Mouse (Mus musculus) kidney, embryonic 15.5 days (tissue): ENCODE data around the gene Slc9a6. TPM values are rescaled to one million over a fixed set of nuclear protein-coding genes. Genes with fewer than 3 reads are reported as not detected.

Experiments used
- ATAC-seq: fragments of 200-750 bp; cut with Nextera tagmentation; replicated peaks from 2 replicates; pipeline ENCODE4 v1.8.0; 2017; ENCODE audit warnings: moderate TSS enrichment; ENCODE audit not compliant: low FRiP score
- H3K27ac ChIP-seq: fragments of 300-500 bp; sonication (generic); 2 replicates; pipeline ENCODE4 v1.5.1; 2015; ENCODE audit warnings: mild to moderate bottlenecking, inconsistent platforms
- H3K27me3 ChIP-seq: fragments of 300-500 bp; sonication (generic); 2 replicates; pipeline ENCODE4 v1.6.1; 2015; ENCODE audit warnings: inconsistent platforms
- H3K36me3 ChIP-seq: fragments of 300-500 bp; sonication (generic); 2 replicates; pipeline ENCODE4 v1.6.1; 2015; ENCODE audit warnings: inconsistent platforms
- H3K4me1 ChIP-seq: fragments of 300-500 bp; sonication (generic); 2 replicates; pipeline ENCODE4 v1.6.1; 2015; ENCODE audit warnings: inconsistent platforms
- H3K4me2 ChIP-seq: fragments of 300-500 bp; sonication (generic); 2 replicates; pipeline ENCODE4 v1.6.1; 2015; ENCODE audit warnings: moderate library complexity, mild to moderate bottlenecking, inconsistent platforms
- H3K4me3 ChIP-seq: fragments of 300-500 bp; sonication (generic); replicated peaks from 2 replicates; pipeline ENCODE4 v1.5.1; 2015; ENCODE audit warnings: mild to moderate bottlenecking, inconsistent platforms
- H3K9ac ChIP-seq: fragments of 300-500 bp; sonication (generic); 2 replicates; pipeline ENCODE4 v1.6.1; 2015; ENCODE audit warnings: mild to moderate bottlenecking, inconsistent platforms
- H3K9me3 ChIP-seq: fragments of 300-500 bp; sonication (generic); replicated peaks from 2 replicates; pipeline ENCODE4 v1.6.1; 2016; ENCODE audit warnings: inconsistent platforms
- WGBS: fragments of 180-500 bp; shearing (Covaris S2); methylation state at CpG from one replicate; pipeline ENCODE4 v1.1.7; 2015; ENCODE audit warnings: mixed read lengths; 5-methylcytosine and 5-hydroxymethylcytosine counted together
- microRNA-seq: library from miRNA; unstranded; fragments of <30 nt; microRNA quantifications from one replicate; pipeline ENCODE4, GENCODE M21; 2016
- polyA plus RNA-seq: library from polyadenylated mRNA; unstranded; fragments of >200 nt; fragmentation: Nextera tagmentation; extraction: Ambion mirVana; gene quantifications from 2 replicates; pipeline ENCODE4 v1.2.1, GENCODE M21; 2015

Slc9a6 gene
- polyA plus RNA-seq, 1 experiment from 2014 or later: 11.8 TPM

GRCm38 (mm10) chrX:56703965-56704562 lies 94.5 kb downstream of the Slc9a6 start:
- Histone ChIP-seq H3K27ac (no peak overlapping the region), H3K9ac (no peak overlapping the region), H3K4me3 (no peak overlapping the region), H3K27me3 (0 out of 2 replicates have a peak, but pooled peaks cover 3% of the 10 kb centered on the region), H3K4me2 (no peak overlapping the region), H3K9me3 (no peaks in the 10 kb centered on the region), H3K36me3 (no peaks in the 10 kb centered on the region), H3K4me1 (no peaks in the 10 kb centered on the region)
- WGBS: 72% methylated on average over 8 of the region's 8 CpGs
- no peak for ATAC-seq

GRCm38 (mm10) chrX:56708592-56709370 lies 99.2 kb downstream of the Slc9a6 start:
- 76% methylated on average over 6 of the region's 6 CpGs for WGBS
- H3K36me3 ChIP-seq: no peaks in the 10 kb centered on the region
- H3K9me3 ChIP-seq: no peaks in the 10 kb centered on the region
- H3K4me2 ChIP-seq: no peak overlapping the region
- H3K27me3 ChIP-seq: peaks cover 4% of the 10 kb centered on the region; the same call in 1 of the 2 replicates
- H3K9ac ChIP-seq: no peak overlapping the region
- H3K4me1 ChIP-seq: no peaks in the 10 kb centered on the region
- H3K4me3 ChIP-seq: no peak overlapping the region
- no peak for ATAC-seq
- no peak overlapping the region for H3K27ac ChIP-seq

DNA sequence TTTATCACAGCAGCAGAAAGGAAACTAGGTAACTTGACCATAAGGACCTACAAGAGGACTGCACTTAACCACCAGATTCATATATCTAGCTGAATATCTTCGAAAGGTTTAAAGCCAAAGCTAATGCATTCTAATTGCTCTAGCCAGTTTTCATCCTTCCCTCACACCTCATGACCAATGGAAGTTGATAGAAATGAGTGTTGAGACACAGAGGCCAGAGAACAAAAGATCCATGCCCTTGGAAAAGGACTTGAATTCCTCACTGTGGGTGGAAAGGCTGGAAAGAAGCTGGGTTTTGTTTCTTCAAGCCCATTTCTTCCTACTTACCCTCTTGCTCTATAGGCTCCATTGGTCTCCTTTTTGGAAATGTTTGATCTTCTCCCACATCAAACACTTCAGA lies 101.0 kb downstream of the Slc9a6 start:
- Histone ChIP-seq H3K4me1 (no peaks in the 10 kb centered on the region), H3K27me3 (peaks cover 4% of the 10 kb centered on the region; the same call in 1 of the 2 replicates), H3K27ac (no peak overlapping the region), H3K4me2 (no peak overlapping the region), H3K4me3 (no peak overlapping the region), H3K36me3 (no peaks in the 10 kb centered on the region), H3K9ac (no peak overlapping the region), H3K9me3 (no peaks in the 10 kb centered on the region)
- WGBS: 84% methylated on average over 1 of the region's 1 CpGs
- no peak for ATAC-seq

DNA sequence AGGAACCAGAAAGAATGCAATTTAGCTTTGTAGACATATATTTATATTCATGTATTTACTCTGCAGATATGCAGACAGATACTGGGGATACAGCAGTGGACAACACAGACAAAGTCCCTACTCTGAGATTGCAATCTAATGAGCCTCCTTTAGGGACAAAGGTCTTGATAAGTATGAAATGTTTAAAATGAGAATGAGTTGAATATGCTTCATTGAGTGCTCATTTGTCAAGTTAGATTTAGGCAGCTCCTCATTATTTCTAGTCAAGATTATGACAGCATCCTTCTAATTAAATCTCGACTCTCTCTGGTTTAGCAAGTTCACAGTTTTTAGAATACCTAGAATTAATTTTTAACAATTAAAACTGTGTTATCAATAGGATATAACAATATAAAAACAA lies 103.1 kb downstream of the Slc9a6 start:
- 73% methylated on average over 1 of the region's 1 CpGs for WGBS
- Histone ChIP-seq H3K4me2 (no peak overlapping the region), H3K27ac (no peak overlapping the region), H3K9me3 (no peaks in the 10 kb centered on the region), H3K4me3 (no peak overlapping the region), H3K9ac (no peak overlapping the region), H3K4me1 (no peaks in the 10 kb centered on the region), H3K36me3 (no peaks in the 10 kb centered on the region), H3K27me3 (peaks cover 4% of the 10 kb centered on the region; the same call in 1 of the 2 replicates)
- ATAC-seq: no peak

Small RNAs within 50 kb of the gene (microRNA-seq; reads per million reads assigned to microRNA genes)
- gene Mir5116: not detected

Other genes with a start within 250 kb of the Slc9a6 start
- 6.7 and 7.6 TPM in 2 replicates for gene Smim10l2a, start 235.2 kb upstream of the Slc9a6 start, polyA plus RNA-seq
- gene Gm2174, start 161.8 kb upstream of the Slc9a6 start, polyA plus RNA-seq: 2.3 and 3.2 TPM in 2 replicates
- 28.0 and 29.1 TPM in 2 replicates for gene Ints6l, start 154.9 kb upstream of the Slc9a6 start, polyA plus RNA-seq
- gene Gm10477, start 85.0 kb upstream of the Slc9a6 start, polyA plus RNA-seq: not detected in 2 replicates
- gene Gm648, start 60.2 kb upstream of the Slc9a6 start, polyA plus RNA-seq: not detected in 2 replicates
- 26.4 and 29.7 TPM in 2 replicates for gene Mmgt1, start 11.7 kb upstream of the Slc9a6 start, polyA plus RNA-seq
- gene Fhl1, start 122.0 kb downstream of the Slc9a6 start, polyA plus RNA-seq: 89.6 and 89.8 TPM in 2 replicates
- 2.0 and 2.5 TPM in 2 replicates for gene Map7d3, start 212.6 kb downstream of the Slc9a6 start, polyA plus RNA-seq